Mouse (Mus musculus) embryonic facial prominence, embryonic 15.5 days (tissue): ENCODE data around the gene Itgad. TPM values are rescaled to one million over a fixed set of nuclear protein-coding genes. Genes with fewer than 3 reads are reported as not detected.
"Not testable (repeated sequence)": the region's sequence is repeated elsewhere in the genome, so short reads cannot be mapped to it uniquely, and the experiment has no call there.

Experiments
- ATAC-seq: fragments of 200-750 bp; cut with Nextera tagmentation; 2 replicates; pipeline ENCODE4 v1.8.0; 2017; ENCODE audit warnings: low read depth, moderate TSS enrichment; ENCODE audit not compliant: insufficient number of reproducible peaks, low FRiP score, low TSS enrichment
- H3K27ac ChIP-seq: fragments of 300-500 bp; sonication (generic); replicated peaks from 2 replicates; pipeline ENCODE4 v1.5.1; 2015; ENCODE audit warnings: mild to moderate bottlenecking, inconsistent platforms
- H3K27me3 ChIP-seq: fragments of 300-500 bp; sonication (generic); 2 replicates; pipeline ENCODE4 v1.6.1; 2015; ENCODE audit warnings: inconsistent platforms
- H3K36me3 ChIP-seq: fragments of 300-500 bp; sonication (generic); 2 replicates; pipeline ENCODE4 v1.6.1; 2015; ENCODE audit warnings: mild to moderate bottlenecking, inconsistent platforms
- H3K4me1 ChIP-seq: fragments of 300-500 bp; sonication (generic); 2 replicates; pipeline ENCODE4 v1.6.1; 2015; ENCODE audit warnings: inconsistent platforms
- H3K4me2 ChIP-seq: fragments of 300-500 bp; sonication (generic); replicated peaks from 2 replicates; pipeline ENCODE4 v1.6.1; 2015; ENCODE audit warnings: mild to moderate bottlenecking, inconsistent platforms
- H3K4me3 ChIP-seq: fragments of 300-500 bp; sonication (generic); replicated peaks from 2 replicates; pipeline ENCODE4 v1.5.1; 2015; ENCODE audit warnings: mild to moderate bottlenecking, inconsistent platforms
- H3K9ac ChIP-seq: fragments of 300-500 bp; sonication (generic); 2 replicates; pipeline ENCODE4 v1.6.1; 2015; ENCODE audit warnings: inconsistent platforms
- H3K9me3 ChIP-seq: fragments of 300-500 bp; sonication (generic); replicated peaks from 2 replicates; pipeline ENCODE4 v1.6.1; 2016; ENCODE audit warnings: inconsistent platforms
- WGBS: fragments of 180-500 bp; shearing (Covaris S2); methylation state at CpG from one replicate; pipeline ENCODE4 v1.1.7; 2015; 5-methylcytosine and 5-hydroxymethylcytosine counted together
- polyA plus RNA-seq: library from polyadenylated mRNA; unstranded; fragments of >200 nt; fragmentation: Nextera tagmentation; extraction: Ambion mirVana; gene quantifications from 2 replicates; pipeline ENCODE4 v1.2.1, GENCODE M21; 2015

Itgad gene
- polyA plus RNA-seq, 1 experiment from 2014 or later, result not detected

DNA sequence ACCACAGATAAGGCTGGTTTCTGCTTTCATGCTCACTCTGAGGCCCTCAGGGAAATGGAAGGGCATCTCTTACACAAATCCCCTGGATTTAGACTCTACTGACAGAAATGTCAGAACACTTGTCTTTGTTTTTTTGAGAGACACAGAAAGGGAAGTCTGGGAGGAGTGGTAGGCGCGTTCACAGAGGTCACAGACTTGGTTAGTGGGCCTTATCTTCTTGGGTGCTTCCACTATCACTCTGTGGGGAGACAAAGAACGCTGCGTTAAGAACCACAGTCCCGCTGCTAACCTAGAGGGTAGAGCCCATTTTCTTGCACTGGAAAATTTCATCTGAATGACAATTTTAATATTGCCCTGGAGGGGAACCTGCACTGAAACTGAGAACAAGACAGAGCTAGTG, 22.0 kb upstream of the Itgad start:
- ATAC-seq, result no peak
- Histone ChIP-seq H3K27me3 (no peaks in the 10 kb centered on the region), H3K4me3 (no peak overlapping the region), H3K4me2 (no peak overlapping the region), H3K9me3 (no peaks in the 10 kb centered on the region), H3K27ac (no peak overlapping the region), H3K4me1 (no peaks in the 10 kb centered on the region), H3K9ac (no peak overlapping the region), H3K36me3 (no peaks in the 10 kb centered on the region)
- WGBS, result 72% methylated on average over 5 of the region's 5 CpGs

DNA sequence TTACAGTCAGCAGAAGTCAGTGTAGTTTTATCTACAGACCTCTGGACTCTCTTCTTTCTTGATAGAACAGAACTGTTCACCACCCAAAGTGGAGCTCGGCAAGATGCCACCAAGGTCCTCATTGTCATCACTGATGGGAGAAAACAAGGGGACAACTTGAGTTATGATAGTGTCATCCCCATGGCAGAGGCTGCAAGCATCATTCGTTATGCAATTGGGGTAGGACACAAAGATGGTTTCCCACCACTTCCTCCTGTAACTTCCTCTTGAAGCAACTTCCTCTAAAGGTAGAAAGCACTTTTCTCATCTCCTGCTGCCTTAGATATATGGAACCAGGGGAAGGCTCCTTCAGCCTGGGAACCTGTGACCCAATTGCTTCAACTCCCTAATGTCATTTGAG, 20.6 kb upstream of the Itgad start:
- H3K9me3 ChIP-seq, result no peaks in the 10 kb centered on the region
- H3K4me3 ChIP-seq, result no peak overlapping the region
- H3K36me3 ChIP-seq, result no peaks in the 10 kb centered on the region
- 82% methylated on average over 2 of the region's 2 CpGs for WGBS
- no peak overlapping the region for H3K4me2 ChIP-seq
- no peak overlapping the region for H3K9ac ChIP-seq
- no peak overlapping the region for H3K27ac ChIP-seq
- no peak for ATAC-seq
- no peaks in the 10 kb centered on the region for H3K4me1 ChIP-seq
- no peaks in the 10 kb centered on the region for H3K27me3 ChIP-seq

DNA sequence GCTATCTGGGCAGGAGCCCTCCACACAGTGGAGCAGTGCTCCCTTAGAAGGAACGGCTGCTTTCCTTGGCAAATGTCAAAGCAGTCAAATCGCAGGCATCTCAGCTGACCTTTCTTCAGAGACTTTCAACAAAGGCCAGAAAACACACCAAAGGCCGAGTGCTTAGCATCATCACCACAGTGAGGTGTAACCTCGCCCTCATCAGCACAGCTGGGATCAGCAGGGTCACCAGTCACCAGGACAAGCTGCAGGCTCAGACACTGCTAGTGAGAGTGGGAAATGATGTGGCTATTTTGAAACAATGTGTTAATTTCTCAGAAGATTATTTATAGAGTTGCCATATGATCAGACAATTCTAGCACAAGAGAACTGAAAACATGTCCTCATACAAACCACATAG, 17.2 kb upstream of the Itgad start:
- H3K4me3 ChIP-seq, result no peak overlapping the region
- H3K4me2 ChIP-seq, result no peak overlapping the region
- no peaks in the 10 kb centered on the region for H3K36me3 ChIP-seq
- no peak overlapping the region for H3K9ac ChIP-seq
- H3K27ac ChIP-seq, result no peak overlapping the region
- no peaks in the 10 kb centered on the region for H3K27me3 ChIP-seq
- no peaks in the 10 kb centered on the region for H3K4me1 ChIP-seq
- no peak for ATAC-seq
- WGBS, result 59% methylated on average over 4 of the region's 4 CpGs
- no peaks in the 10 kb centered on the region for H3K9me3 ChIP-seq

DNA sequence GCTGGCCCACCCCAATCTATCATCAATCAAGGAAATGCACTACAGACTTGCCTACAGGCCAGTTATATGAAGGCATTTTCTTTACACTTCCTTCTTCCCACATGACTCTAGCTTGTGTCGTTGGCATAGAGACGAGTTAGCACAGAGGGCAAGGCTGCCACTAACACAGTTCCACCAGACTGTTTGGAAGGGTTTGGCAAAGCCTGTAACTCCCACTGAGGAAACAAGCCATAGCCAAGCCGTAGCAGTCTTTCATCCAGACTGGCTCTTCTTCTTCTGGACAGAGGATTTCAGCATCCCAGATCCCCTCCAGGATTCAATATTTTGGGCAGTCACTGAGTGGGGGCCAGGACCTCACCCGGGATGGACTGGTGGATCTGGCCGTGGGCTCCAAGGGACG, 14.6 kb upstream of the Itgad start:
- 90% methylated on average over 6 of the region's 6 CpGs for WGBS
- no peak overlapping the region for H3K9ac ChIP-seq
- H3K4me2 ChIP-seq, result no peak overlapping the region
- H3K4me3 ChIP-seq, result no peak overlapping the region
- H3K27ac ChIP-seq, result no peak overlapping the region
- H3K27me3 ChIP-seq, result no peaks in the 10 kb centered on the region
- no peak for ATAC-seq
- no peaks in the 10 kb centered on the region for H3K36me3 ChIP-seq
- H3K9me3 ChIP-seq, result no peaks in the 10 kb centered on the region
- no peaks in the 10 kb centered on the region for H3K4me1 ChIP-seq

- no peak for ATAC-seq
- 93% methylated on average over 8 of the region's 8 CpGs for WGBS
- Histone ChIP-seq H3K4me2 (no peak overlapping the region), H3K4me1 (no peaks in the 10 kb centered on the region), H3K4me3 (no peak overlapping the region), H3K27me3 (peaks cover 3% of the 10 kb centered on the region; the same call in 1 of the 2 replicates), H3K9me3 (no peaks in the 10 kb centered on the region), H3K27ac (no peak overlapping the region), H3K36me3 (no peaks in the 10 kb centered on the region), H3K9ac (no peak overlapping the region)
Measured at GRCm38 (mm10) chr7:128150970-128151369, 3.2 kb upstream of the Itgad start.

- Histone ChIP-seq H3K27me3 (no peaks in the 10 kb centered on the region), H3K4me2 (no peak overlapping the region), H3K4me3 (no peak overlapping the region), H3K9ac (no peak overlapping the region), H3K9me3 (no peaks in the 10 kb centered on the region), H3K4me1 (no peaks in the 10 kb centered on the region), H3K27ac (no peak overlapping the region), H3K36me3 (no peaks in the 10 kb centered on the region)
- WGBS, result 65% methylated on average over 10 of the region's 10 CpGs
- no peak for ATAC-seq
Measured at GRCm38 (mm10) chr7:128154924-128155323, 748 bp downstream of the Itgad start.

GRCm38 (mm10) chr7:128158688-128159354, 4.6 kb downstream of the Itgad start:
- not testable (repeated sequence) for H3K27me3 ChIP-seq, H3K27ac ChIP-seq, H3K36me3 ChIP-seq, ATAC-seq, H3K4me1 ChIP-seq, H3K9me3 ChIP-seq, H3K9ac ChIP-seq, H3K4me3 ChIP-seq, H3K4me2 ChIP-seq
- 76% methylated on average over 8 of the region's 8 CpGs for WGBS

GRCm38 (mm10) chr7:128164001-128164400, 9.8 kb downstream of the Itgad start:
- Histone ChIP-seq H3K9me3 (no peaks in the 10 kb centered on the region), H3K36me3 (no peaks in the 10 kb centered on the region), H3K27me3 (no peaks in the 10 kb centered on the region), H3K9ac (no peak overlapping the region), H3K27ac (no peak overlapping the region), H3K4me3 (no peak overlapping the region), H3K4me2 (no peak overlapping the region), H3K4me1 (no peaks in the 10 kb centered on the region)
- WGBS, result 96% methylated on average over 4 of the region's 4 CpGs
- no peak for ATAC-seq

DNA sequence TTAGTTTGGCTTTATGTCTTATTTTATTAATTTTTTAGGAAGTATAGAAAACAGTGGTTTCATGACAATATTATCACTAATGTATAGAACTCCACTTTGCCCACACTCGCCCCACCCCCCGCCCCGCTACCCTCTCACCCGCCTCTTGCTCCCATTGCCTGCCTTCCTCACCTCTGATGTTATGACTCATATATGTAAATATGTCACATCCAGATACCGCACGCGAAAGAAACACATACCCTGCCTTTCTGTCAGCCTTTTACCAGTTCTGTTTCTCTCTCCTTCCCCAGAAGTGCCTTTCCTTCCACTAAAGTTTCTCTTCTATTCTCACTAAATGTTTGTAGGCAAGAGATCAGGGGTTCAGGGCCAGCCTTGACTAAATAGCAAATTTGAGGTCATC, 12.2 kb downstream of the Itgad start:
- H3K4me1 ChIP-seq, result no peaks in the 10 kb centered on the region
- no peak overlapping the region for H3K4me2 ChIP-seq
- 84% methylated on average over 7 of the region's 7 CpGs for WGBS
- no peaks in the 10 kb centered on the region for H3K36me3 ChIP-seq
- no peaks in the 10 kb centered on the region for H3K27me3 ChIP-seq
- no peak for ATAC-seq
- H3K4me3 ChIP-seq, result no peak overlapping the region
- H3K27ac ChIP-seq, result no peak overlapping the region
- no peak overlapping the region for H3K9ac ChIP-seq
- H3K9me3 ChIP-seq, result no peaks in the 10 kb centered on the region

DNA sequence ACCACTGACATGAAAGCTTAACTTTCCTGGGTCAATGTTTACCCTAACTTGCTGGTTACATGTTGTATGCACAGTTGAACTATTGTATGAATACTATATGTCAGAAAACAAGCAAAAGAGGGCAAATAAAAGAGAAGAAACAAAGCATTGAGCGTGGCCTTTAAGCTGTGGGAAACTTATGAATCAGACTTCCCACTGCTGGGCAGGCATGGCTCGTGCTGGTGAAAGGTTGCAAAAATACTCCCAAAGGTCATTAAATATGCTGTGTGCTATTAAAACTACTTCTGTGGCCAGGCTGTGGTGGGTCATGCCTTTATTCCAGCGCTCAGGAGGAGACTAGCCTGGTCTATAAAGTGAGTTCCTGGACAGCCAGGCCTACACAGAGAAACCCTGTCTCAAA, 15.8 kb downstream of the Itgad start:
- WGBS, result 74% methylated on average over 3 of the region's 3 CpGs
- H3K4me1 ChIP-seq, result no peaks in the 10 kb centered on the region
- no peak overlapping the region for H3K27ac ChIP-seq
- H3K9ac ChIP-seq, result no peak overlapping the region
- H3K4me3 ChIP-seq, result no peak overlapping the region
- no peaks in the 10 kb centered on the region for H3K27me3 ChIP-seq
- H3K9me3 ChIP-seq, result no peaks in the 10 kb centered on the region
- ATAC-seq, result no peak
- H3K36me3 ChIP-seq, result no peaks in the 10 kb centered on the region
- H3K4me2 ChIP-seq, result no peak overlapping the region

GRCm38 (mm10) chr7:128178385-128178784, 24.2 kb downstream of the Itgad start:
- H3K9me3 ChIP-seq, result no peaks in the 10 kb centered on the region
- H3K4me2 ChIP-seq, result no peak overlapping the region
- ATAC-seq, result no peak
- H3K27me3 ChIP-seq, result no peaks in the 10 kb centered on the region
- no peak overlapping the region for H3K4me3 ChIP-seq
- no peaks in the 10 kb centered on the region for H3K36me3 ChIP-seq
- no peaks in the 10 kb centered on the region for H3K4me1 ChIP-seq
- no peak overlapping the region for H3K27ac ChIP-seq
- H3K9ac ChIP-seq, result no peak overlapping the region
- WGBS, result 60% methylated on average over 2 of the region's 2 CpGs

DNA sequence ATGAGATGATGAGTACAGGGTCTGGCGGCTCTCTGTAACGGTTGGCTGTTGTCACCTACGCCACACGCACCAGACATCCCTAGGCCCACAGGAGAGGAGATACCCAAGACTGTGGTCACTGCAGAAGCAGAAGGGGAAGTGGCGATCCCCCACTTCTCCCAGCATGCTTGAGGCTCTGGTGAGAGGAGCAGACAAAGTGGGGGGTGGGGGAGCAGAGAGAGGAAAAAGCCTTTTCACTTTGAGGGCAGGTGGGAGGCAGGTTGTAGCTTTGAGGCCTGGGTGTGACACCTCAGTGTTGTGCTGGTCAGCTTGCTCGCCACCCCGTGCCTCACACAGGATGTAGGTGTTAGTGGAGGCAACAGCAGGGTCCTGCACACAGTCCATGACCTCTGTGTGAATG, 25.9 kb downstream of the Itgad start:
- H3K36me3 ChIP-seq, result no peaks in the 10 kb centered on the region
- H3K9me3 ChIP-seq, result no peaks in the 10 kb centered on the region
- no peaks in the 10 kb centered on the region for H3K27me3 ChIP-seq
- ATAC-seq, result no peak
- H3K4me3 ChIP-seq, result no peak overlapping the region
- no peaks in the 10 kb centered on the region for H3K4me1 ChIP-seq
- 74% methylated on average over 7 of the region's 7 CpGs for WGBS
- H3K27ac ChIP-seq, result no peak overlapping the region
- no peak overlapping the region for H3K4me2 ChIP-seq
- no peak overlapping the region for H3K9ac ChIP-seq
